Mouse (Mus musculus) olfactory bulb, adult 2 months (tissue): ENCODE data around the gene Six5.

Experiments used
- CTCF ChIP-seq: fragments of 200-500 bp; IDR thresholded peaks from 2 replicates; pipeline ENCODE4 v1.5.1; 2012; ENCODE audit warnings: low read depth, mild to moderate bottlenecking, low read length, moderate library complexity; ENCODE audit not compliant: insufficient read depth
- POLR2A ChIP-seq: fragments of 200-500 bp; IDR thresholded peaks from 2 replicates; pipeline ENCODE4 v1.6.1; 2012; ENCODE audit warnings: mild to moderate bottlenecking, low read depth, low read length, moderate library complexity; ENCODE audit not compliant: insufficient read depth

DNA sequence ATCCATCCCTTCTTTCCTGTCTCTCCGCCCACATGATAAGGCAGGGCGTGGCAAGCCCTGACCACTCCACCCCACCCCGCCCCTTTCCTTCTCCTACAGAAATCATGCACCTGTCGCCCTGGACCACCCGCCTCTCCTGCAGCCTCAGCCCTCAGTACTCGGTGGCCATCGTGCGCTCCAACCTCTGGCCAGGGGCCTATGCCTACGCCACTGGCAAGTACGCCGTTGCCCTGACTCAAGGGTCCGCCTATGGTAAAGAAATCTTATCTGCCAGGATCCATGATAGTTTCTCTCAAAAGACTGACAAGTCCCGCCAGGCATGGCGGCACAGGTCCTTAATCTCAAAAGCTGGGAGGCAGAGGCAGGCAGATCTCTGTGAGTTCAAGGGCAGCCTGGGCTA, 26.5 kb upstream of the Six5 start:
- TF ChIP-seq POLR2A (no peak), CTCF (no peak)
